Mouse (Mus musculus) Patski (cell line): ENCODE data around the gene Nr1i3. TPM values are rescaled to one million over a fixed set of nuclear protein-coding genes. Genes with fewer than 3 reads are reported as not detected.
"Not testable (repeated sequence)": the region's sequence is repeated elsewhere in the genome, so short reads cannot be mapped to it uniquely, and the experiment has no call there.

Source experiments
- ATAC-seq: fragments of 100-300 bp; one replicate; pipeline ENCODE4 v1.8.0; 2021
- CTCF ChIA-PET: fragments of 350-600 bp; sonication (Branson Sonifier 250); formaldehyde crosslinking; loops from one replicate; lab custom pipeline; 2022; ENCODE audit warnings: inconsistent platforms; lab: Charles Lee
- POLR2A ChIA-PET: fragments of 350-600 bp; sonication (Branson Sonifier 250); formaldehyde crosslinking; loops from one replicate; lab custom pipeline; 2022; ENCODE audit warnings: antibody characterized with exemption, inconsistent platforms; lab: Charles Lee
- DNase-seq: peaks from one replicate; pipeline ENCODE4 v3.0.0-alpha.2; 2011; ENCODE audit warnings: low read depth, low spot score
- H3K27me3 ChIP-seq: fragments of 371-371 bp; one replicate; pipeline ENCODE4 v1.5.1; 2021
- CTCF ChIP-seq: fragments of 100-300 bp; IDR thresholded peaks from one replicate; pipeline ENCODE4 v1.5.1; 2021
- in situ Hi-C: fragments of 300-500 bp; cut with MboI; formaldehyde crosslinking; loops from 3 replicates; pipeline ENCODE4 v1.11.1; 2018; ENCODE audit warnings: low pct_unique_long_range_greater_than_20kb, mixed read lengths
- polyA plus RNA-seq: library from polyadenylated mRNA; unstranded; gene quantifications from one replicate; pipeline ENCODE4 v1.2.3, GENCODE M21; 2021

Gene Nr1i3
- polyA plus RNA-seq, 1 experiment from 2014 or later, result 0.54 TPM

DNA sequence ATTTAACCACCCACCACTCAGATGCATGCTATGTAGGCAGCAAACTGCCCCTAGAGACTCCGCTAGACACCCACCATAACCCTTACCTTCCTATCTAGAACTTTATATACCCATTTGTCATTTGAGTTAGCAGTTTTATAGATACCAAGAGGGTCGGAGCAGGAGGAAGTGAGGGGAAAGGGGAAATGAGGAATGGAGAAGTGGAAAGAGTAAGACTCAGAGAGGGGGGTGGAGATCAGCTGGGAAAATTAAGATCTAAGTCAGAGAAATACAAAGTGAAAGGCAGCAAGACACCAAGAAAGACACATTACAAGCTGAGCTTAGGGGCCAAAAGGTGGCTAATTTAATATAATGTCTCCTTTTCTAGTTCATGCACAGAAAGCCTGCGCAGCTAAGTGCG, 20.8 kb downstream of the Nr1i3 start:
- CTCF ChIA-PET, result interaction anchor here (1.0 to 2.0 kb wide), 4 partner anchors 11 to 123 kb away, joined by 3 to 6 read pairs (median 4); partner anchors contain the start of gene Ppox
- TF ChIP-seq CTCF, result no peak
- H3K27me3 ChIP-seq, result no peaks in the 10 kb centered on the region
- POLR2A ChIA-PET, result interaction anchor here (0.6 to 1.8 kb wide), 3 partner anchors 8 to 119 kb away, joined by 3 to 6 read pairs (median 4); partner anchors contain the start of gene Tomm40l
- no peak for DNase-seq
- in situ Hi-C loops, result no loop called here
- no peak for ATAC-seq

DNA sequence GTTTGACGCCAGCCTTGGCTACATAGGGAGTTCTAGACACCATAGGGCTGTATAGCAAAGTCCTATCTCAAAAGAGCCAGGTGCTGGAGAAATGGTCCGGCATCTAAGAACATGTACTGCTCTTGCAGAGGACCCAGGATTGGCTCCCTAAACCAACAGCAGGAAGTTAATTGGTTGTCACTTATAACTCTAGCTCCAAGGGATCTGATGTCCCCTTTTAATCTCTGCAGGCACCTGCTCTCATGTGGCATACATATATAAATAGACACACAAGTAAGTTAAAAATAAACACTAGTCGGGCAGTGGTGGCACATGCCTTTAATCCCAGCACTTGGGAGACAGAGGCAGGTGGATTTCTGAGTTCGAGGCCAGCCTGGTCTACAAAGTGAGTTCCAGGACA, 22.0 kb downstream of the Nr1i3 start:
- TF ChIP-seq CTCF, result no peak
- POLR2A ChIA-PET, result no interaction called here
- ATAC-seq, result no peak

DNA sequence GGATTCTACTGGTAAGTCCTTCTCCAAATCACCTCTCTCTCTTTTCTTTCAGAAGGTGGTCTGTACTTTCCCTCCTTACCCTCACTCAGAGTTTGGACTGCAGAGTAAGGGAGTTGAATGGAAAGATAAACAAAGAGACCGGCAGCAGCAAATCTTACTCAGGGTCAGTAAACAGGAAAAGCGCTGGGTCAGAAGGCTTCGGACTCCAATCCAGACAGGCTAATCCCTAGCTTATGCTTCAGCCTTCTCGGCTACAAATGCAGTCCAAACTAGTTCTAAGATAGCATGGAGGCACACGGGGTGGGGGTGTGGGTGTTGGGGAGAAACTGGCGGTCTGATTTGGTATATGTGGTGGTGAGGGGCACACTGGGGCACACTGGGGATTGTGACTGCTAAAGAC, 23.7 kb downstream of the Nr1i3 start:
- H3K27me3 ChIP-seq, result no peaks in the 10 kb centered on the region
- ChIA-PET POLR2A (no interaction called here), CTCF (interaction anchor here (2.0 kb wide), 1 partner anchor 17 kb away, joined by 5 read pairs; no protein-coding TSS in a partner anchor)
- in situ Hi-C loops, result no loop called here
- DNase-seq (no peak), ATAC-seq (no peak)
- TF ChIP-seq CTCF, result no peak

More for the DNA sequence above, 22.0 kb downstream of the Nr1i3 start:
- H3K27me3 ChIP-seq, result no peaks in the 10 kb centered on the region
- in situ Hi-C loops, result no loop called here
- CTCF ChIA-PET, result interaction anchor here (0.8 to 2.0 kb wide), 5 partner anchors 11 to 125 kb away, joined by 3 to 6 read pairs (median 3); partner anchors contain the start of genes Apoa2 and Ppox
- DNase-seq, result no peak

DNA sequence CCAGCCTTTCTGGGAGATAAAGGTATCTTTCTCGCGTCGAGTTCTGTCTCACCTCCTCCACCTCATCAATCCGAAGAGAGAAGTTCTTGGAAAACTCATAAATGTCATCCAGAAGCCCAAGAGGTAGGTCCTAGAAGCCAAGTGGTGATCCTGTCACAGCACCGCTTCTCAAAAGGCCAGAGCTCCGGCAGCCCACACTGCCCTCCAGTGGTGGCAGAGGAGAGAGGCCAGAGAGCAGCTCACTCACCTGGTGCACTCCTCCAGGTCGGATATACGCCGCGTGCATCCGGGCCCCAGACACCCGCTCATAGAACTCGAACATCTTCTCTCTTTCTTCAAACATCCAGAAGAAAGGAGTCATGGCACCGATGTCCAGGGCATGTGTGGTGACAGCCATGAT, 24.7 kb downstream of the Nr1i3 start:
- ChIA-PET CTCF (interaction anchor here (0.7 to 2.0 kb wide), 5 partner anchors 9 to 18 kb away, joined by 3 to 5 read pairs (median 4); partner anchors contain the start of genes Apoa2 and Ndufs2), POLR2A (interaction anchor here (1.0 kb wide), 1 partner anchor 17 kb away, joined by 3 read pairs; no protein-coding TSS in a partner anchor)
- no peaks in the 10 kb centered on the region for H3K27me3 ChIP-seq
- no peak for ATAC-seq
- no peak for DNase-seq
- in situ Hi-C loops, result no loop called here
- peak; percentile 90 for TF ChIP-seq CTCF

DNA sequence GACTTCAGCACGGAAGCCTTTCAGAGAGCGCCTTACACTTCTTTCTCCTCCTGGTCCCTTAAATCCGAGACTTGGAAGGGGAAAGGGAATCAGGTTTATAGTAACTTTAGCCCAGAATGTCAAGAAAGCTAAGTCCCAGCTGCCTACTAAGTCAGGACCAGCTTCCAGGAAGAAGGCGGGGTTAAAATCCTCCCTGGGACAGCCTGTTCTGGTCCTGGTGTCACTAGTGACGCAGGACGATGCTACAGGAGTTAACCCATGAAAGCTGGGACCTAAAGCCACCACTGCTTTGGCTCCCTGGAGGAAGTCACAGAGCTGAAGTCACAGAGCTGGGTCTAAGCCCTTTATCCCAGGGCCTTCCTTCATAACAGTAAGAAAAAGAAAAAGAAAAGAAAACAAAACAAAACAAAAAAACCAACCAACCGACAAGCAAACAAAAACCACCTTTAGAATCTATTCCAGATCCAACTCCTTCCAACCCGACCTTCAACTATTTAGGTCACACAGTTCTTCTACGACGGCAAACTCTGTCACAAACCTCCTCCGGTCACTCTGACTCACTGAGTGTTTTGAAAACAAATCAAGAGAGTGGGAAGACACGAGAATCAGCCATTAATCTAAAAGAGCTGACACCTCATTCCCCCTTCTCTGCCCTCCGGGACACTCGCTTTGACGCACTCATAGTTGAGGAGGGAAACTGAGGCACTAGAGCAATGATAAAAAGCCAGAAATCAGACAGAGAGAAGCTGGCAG, 26.4 kb downstream of the Nr1i3 start:
- TF ChIP-seq CTCF, result no peak
- ChIA-PET CTCF (interaction anchor here (1.1 to 1.9 kb wide), 5 partner anchors 11 to 129 kb away, joined by 3 to 4 read pairs (median 4); partner anchors contain the start of genes Ndufs2 and Ppox), POLR2A (interaction anchor here (0.8 kb wide), 1 partner anchor 84 kb away, joined by 3 read pairs; no protein-coding TSS in a partner anchor)
- in situ Hi-C loops, result no loop called here
- DNase-seq (no peak), ATAC-seq (no peak)
- no peaks in the 10 kb centered on the region for H3K27me3 ChIP-seq

DNA sequence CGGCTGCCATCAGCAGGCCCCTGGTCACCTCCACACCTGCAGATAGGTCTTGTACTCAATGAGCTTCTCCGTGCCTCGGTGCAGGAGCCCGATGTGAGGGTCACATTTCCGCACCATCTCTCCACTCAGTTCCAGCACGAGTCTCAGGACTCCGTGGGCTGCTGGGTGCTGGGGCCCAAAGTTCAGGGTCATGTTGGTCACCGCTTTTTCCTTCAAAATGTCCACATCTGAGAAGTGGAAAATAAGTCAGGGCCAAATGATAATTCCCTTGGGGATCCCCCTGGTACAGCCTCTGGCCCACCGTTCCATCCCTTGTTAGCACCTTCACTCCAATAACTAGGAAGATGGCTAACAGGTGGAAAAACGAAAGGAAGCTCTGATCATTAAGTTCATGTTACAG, 27.1 kb downstream of the Nr1i3 start:
- H3K27me3 ChIP-seq, result no peaks in the 10 kb centered on the region
- no peak for ATAC-seq
- POLR2A ChIA-PET, result no interaction called here
- CTCF ChIA-PET, result interaction anchor here (1.1 to 1.2 kb wide), 2 partner anchors 122 to 129 kb away, joined by 3 to 4 read pairs; no protein-coding TSS in a partner anchor
- no peak for DNase-seq
- TF ChIP-seq CTCF, result no peak
- in situ Hi-C loops, result no loop called here

DNA sequence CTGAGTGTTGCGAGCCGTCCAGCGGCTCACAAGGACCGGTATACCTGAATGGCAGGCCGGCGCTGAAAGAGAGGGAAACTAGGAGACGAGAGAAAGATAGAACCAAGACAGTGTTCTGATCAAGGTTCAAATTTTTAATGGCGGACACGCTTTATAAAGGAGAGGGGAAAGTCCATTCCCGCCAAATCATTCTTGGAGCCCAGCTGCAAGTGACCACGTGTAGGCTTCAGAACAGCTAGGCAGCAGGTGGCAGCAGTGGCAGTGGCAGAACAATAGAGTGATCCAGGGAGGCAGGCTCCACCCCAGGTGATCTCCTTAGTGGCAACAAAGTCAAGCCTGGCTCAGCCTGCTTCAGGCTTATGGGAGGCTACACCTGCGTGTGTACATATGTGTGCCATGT, 28.2 kb downstream of the Nr1i3 start:
- ATAC-seq, H3K27me3 ChIP-seq, in situ Hi-C loops, DNase-seq: not testable (repeated sequence)
- POLR2A ChIA-PET, result interaction anchor here (1.0 to 1.8 kb wide), 2 partner anchors 8 to 20 kb away, joined by 3 to 6 read pairs; partner anchors contain the start of gene Fcer1g
- CTCF ChIA-PET, result interaction anchor here (1.7 kb wide), 1 partner anchor 20 kb away, joined by 4 read pairs; the partner anchor contains the start of gene Tomm40l

DNA sequence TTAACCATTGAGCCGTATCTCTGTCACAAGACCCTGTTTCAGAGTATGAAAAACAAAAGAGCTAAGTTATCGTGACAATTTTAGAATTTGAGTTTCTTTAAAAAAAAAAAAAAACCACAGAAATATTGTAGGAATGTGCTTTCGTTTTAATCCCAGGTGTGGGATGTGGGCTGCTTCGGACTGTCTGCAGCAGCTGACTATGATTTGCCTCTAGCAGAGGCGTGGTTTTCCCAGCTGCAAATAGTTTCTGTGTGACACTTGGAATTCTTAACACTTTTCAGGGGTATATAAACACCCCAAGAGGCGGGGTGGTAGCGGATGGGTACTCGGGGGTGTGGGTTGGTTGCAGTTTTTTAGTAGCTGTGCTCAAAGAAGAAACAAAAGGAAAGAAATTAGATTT, 31.6 kb downstream of the Nr1i3 start:
- DNase-seq (no peak), ATAC-seq (no peak)
- ChIA-PET POLR2A (interaction anchor here (0.7 kb wide), 1 partner anchor 21 kb away, joined by 4 read pairs; no protein-coding TSS in a partner anchor), CTCF (interaction anchor here (1.9 to 2.6 kb wide), 2 partner anchors 12 to 132 kb away, joined by 6 to 7 read pairs; partner anchors contain the start of gene Cfap126)
- no peaks in the 10 kb centered on the region for H3K27me3 ChIP-seq
- in situ Hi-C loops, result no loop called here
- TF ChIP-seq CTCF, result no peak

DNA sequence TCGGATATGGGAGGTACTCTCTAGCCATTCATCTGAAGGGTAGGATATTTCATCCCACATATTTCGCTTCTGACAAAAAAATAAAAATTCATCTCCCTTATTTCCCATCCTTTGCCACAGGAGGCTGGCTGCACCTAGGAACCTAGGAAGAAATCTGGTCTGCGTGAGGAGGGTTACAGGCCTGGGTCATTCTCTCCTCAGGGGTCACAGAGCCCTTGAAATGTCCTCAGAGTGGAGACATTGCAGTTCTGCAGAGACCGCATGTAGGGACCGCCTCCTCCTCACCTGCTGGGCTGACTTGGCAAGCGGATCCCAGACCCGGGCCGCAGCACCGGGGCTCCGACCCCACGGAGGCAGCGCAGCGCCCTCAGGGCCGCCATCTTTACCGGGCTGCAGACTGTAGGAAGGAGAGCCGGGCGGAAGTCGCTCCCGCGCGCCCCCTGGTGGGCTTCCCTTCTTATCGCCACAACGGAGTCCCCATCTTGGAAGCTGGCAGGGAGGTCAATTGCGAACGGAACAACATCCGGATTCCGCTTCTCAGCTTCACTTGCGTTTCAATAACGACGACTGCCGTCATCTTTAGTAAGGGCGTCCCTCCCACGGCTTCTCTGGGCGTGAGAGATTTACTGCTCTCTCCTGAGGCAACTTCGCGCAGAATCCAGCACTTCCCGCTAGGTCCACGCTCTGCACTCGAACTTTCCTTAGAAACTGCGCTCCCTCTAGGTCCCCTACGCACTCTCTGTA, 33.1 kb downstream of the Nr1i3 start:
- ChIA-PET POLR2A (interaction anchor here (1.6 kb wide), 1 partner anchor 23 kb away, joined by 5 read pairs; the partner anchor contains the start of gene B4galt3), CTCF (interaction anchor here (1.1 to 1.3 kb wide), 3 partner anchors 10 to 35 kb away, joined by 3 to 4 read pairs (median 3); no protein-coding TSS in a partner anchor)
- DNase-seq (peak; percentile 88), ATAC-seq (peak; percentile 78)
- in situ Hi-C loops, result no loop called here
- TF ChIP-seq CTCF, result no peak
- H3K27me3 ChIP-seq, result no peaks in the 10 kb centered on the region

DNA sequence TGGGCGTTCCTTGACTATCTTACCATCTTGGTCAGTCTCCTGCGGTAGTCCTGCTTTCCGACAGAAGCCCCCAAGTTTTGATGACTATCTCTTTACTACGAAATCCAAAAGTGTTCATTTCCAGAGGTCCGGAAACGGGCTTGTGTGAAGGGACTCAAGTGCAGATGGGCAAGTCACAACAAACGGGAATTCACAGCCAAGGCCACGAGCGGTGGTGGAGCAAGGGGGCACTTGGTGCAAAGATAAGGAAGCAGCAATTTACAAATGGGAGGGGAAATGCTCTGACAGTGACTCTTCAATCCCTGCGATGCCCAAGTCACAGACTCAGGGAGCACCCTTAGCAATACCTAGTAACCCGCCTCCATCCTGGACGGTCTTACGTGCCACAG, 33.7 kb downstream of the Nr1i3 start:
- ChIA-PET CTCF (interaction anchor here (0.9 to 1.3 kb wide), 3 partner anchors 10 to 13 kb away, joined by 3 to 4 read pairs (median 3); no protein-coding TSS in a partner anchor), POLR2A (interaction anchor here (1.0 to 1.6 kb wide), 2 partner anchors 22 to 80 kb away, joined by 4 to 5 read pairs; partner anchors contain the start of gene B4galt3)
- H3K27me3 ChIP-seq, result no peaks in the 10 kb centered on the region
- in situ Hi-C loops, result no loop called here
- DNase-seq (no peak), ATAC-seq (no peak)
- no peak for TF ChIP-seq CTCF
